Mouse (Mus musculus): ENCODE results near the gene Trim50. TPM values are rescaled to one million over a fixed set of nuclear protein-coding genes. Genes with fewer than 3 reads are reported as not detected.

The Trim50 gene
- polyA plus RNA-seq (2012; rRNA removed) = not detected in 2 replicates

DNA sequence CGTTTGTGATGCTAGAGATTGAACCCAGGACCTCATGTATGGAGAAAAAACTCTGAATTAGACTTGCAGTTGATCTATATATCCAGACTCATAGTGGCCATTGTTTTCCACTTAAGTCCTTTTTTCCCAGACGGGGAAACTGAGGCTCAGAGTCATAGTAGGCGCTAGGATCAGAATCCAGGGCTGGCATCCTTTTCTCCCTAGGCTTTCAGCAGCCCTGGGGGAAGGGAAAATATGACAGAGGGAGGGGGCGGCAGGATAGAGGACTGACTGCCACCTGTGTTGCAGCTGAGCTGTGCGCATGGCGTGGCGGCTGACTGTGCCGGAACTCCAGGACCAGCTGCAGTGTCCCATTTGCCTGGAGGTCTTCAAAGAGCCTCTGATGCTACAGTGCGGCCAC lies at the start of gene Trim50:
Trim50 (plus strand) TSS at position 301 of the 400 bp plus-strand sequence.

DNA sequence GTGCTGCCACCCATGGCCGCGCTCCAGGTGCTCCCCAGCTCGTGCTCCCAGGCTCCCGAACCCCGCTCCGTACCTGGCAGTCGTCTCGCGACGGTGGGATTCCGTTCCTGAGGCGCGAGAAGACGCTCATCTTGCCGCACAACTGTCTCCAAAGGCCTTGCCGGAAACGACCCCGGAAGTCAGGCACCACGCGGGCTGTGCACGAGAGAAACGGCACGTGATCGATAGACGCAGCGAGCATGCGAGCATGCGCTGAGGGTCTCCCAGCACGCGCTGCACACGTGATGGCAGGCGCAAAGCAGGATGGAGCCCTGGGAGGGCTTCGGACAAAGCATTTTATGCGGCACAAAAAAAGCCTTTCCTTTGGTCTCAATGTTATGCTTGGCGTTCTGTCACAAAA lies 3.2 kb upstream of the Trim50 start, which contains the start of gene Fkbp6:
Fkbp6 (minus strand) TSS at position 183 of the 400 bp plus-strand sequence.

DNA sequence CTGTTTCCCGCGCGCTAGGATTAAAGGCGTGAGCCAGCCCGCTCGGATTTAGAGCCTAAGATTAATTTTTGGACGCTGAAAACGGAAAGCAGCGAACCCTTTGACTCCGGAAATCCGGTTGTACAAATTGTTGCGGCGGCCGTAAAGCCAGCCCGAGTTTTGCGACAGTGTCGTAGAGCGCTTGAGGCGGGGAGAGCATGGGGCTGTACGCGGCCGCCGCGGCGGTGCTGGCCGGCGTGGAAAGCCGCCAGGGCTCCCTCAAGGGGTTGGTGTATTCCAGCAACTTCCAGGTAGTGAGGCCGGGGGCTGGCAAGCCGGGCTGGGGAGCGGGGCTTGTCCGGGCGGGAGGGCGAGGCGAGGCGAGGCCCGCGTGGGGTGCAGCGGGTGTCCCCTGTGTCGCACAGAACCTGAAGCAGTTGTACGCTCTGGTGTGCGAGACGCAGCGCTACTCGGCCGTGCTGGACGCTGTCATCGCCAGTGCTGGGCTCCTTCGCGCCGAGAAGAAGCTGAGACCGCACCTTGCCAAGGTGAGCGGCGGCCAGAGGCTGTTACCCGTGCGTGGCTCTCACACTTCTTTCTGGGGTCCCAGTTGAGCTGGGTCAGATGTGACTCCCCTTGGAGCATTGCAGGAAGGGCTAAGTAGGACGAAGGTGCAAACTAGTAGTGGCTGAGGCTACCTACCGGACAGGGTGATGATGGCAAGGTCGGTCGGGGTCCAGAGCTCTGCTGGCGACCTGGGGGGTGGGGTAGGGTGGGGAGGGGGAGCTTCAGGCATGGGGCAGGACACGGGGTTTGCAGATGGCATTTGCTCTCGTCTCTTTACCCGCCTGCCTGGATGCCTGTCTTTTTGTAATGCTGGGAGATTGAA lies 16.9 kb downstream of the Trim50 start, which contains the start of gene Nsun5:
Nsun5 (plus strand) TSS at position 167 of the 868 bp plus-strand sequence.

DNA sequence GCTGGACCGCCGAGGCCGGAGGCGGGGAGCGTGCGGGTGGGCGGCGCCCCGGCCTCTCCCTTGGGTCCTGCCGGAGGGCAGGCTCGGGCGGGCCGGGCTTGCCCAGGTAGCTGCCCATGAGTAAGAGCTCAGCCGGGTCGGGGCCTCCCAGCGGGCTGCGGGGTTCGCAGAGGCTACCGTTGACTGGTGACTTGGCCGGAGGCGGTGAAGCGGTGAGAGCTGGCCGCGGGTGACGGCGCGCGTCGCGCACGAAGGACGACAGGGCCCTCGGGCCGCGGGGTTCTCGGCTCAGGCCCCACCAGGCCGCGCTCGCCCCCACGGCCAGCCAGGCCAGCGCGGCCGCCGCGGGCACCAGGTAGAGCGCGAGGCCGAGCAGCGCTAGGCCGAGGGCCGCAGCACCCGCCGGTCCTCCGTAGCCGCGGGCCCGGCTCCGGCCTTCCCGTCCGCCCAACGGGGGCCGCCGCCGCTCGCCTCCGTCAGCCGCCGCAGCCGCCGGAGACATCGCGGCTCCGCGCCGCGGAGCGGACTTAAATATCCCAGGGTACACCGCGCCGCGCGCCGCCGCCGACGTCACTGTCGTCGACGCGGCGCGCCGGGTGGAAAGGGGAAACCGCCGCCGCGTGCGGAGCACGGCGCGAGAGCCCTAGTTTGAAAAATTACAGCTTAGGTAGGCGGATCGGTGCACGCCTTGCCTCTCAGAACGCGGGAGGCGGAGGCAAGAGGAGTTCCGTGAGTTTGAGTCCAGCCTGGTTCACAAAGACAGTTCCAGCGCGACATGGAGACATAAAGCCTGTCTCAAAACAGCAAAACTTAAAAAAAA lies 41.1 kb downstream of the Trim50 start, which contains the start of gene Pom121:
Pom121 (minus strand) TSS at position 543 of the 820 bp plus-strand sequence.

Other genes starting within 250 kb of the Trim50 start
- 9.0 and 9.2 TPM in 2 replicates for gene Tbl2, start 203.6 kb upstream of the Trim50 start, polyA plus RNA-seq (2012; rRNA removed)
- gene Bcl7b, start 185.0 kb upstream of the Trim50 start, polyA plus RNA-seq (2012; rRNA removed) = 17.5 and 19.9 TPM in 2 replicates
- gene Baz1b, start 166.0 kb upstream of the Trim50 start, polyA plus RNA-seq (2012; rRNA removed) = 45.0 and 47.3 TPM in 2 replicates
- gene Fzd9, start 102.1 kb upstream of the Trim50 start, polyA plus RNA-seq (2012; rRNA removed) = 10.7 and 11.8 TPM in 2 replicates
- 0.13 and 0.23 TPM in 2 replicates for gene Fkbp6, start 3.3 kb upstream of the Trim50 start, polyA plus RNA-seq (2012; rRNA removed)
- 51.4 and 52.8 TPM in 2 replicates for gene Nsun5, start 16.7 kb downstream of the Trim50 start, polyA plus RNA-seq (2012; rRNA removed)
- 13.5 and 18.0 TPM in 2 replicates for gene Pom121, start 41.3 kb downstream of the Trim50 start, polyA plus RNA-seq (2012; rRNA removed)
- gene Hip1, start 191.8 kb downstream of the Trim50 start, polyA plus RNA-seq (2012; rRNA removed) = 47.1 and 49.1 TPM in 2 replicates
- not detected in 2 replicates for gene Ccl26, start 210.3 kb downstream of the Trim50 start, polyA plus RNA-seq (2012; rRNA removed)
- gene Ccl24, start 219.8 kb downstream of the Trim50 start, polyA plus RNA-seq (2012; rRNA removed) = 0.43 and 1.3 TPM in 2 replicates

All from central nervous system, embryonic 18 days (tissue).